Mouse (Mus musculus) bone marrow macrophage, adult 2 months (primary cell): ENCODE results near the gene Hoxb3. TPM values are rescaled to one million over a fixed set of nuclear protein-coding genes. Genes with fewer than 3 reads are reported as not detected.

Source experiments
- H3K27ac ChIP-seq: 2 replicates; pipeline ENCODE4 v1.5.1; 2012; ENCODE audit warnings: low read depth, low read length; ENCODE audit not compliant: insufficient read depth
- H3K4me1 ChIP-seq: 2 replicates; pipeline ENCODE4 v1.6.1; 2012; ENCODE audit warnings: low read length; ENCODE audit not compliant: control insufficient read depth, insufficient read depth
- H3K4me3 ChIP-seq: 2 replicates; pipeline ENCODE4 v1.5.1; 2012; ENCODE audit warnings: mild to moderate bottlenecking, low read length, moderate library complexity; ENCODE audit not compliant: insufficient read depth
- CTCF ChIP-seq: IDR thresholded peaks from 2 replicates; pipeline ENCODE4 v1.5.1; 2012; ENCODE audit warnings: low read depth, mild to moderate bottlenecking, low read length, moderate library complexity
- POLR2A ChIP-seq: IDR thresholded peaks from 2 replicates; pipeline ENCODE4 v1.6.1; 2012; ENCODE audit warnings: mild to moderate bottlenecking, low read depth, low read length, borderline replicate concordance
- polyA plus RNA-seq: library from polyadenylated mRNA; stranded (reverse); fragments of >200 nt; gene quantifications from 2 replicates; pipeline ENCODE4 v1.2.4, GENCODE M21; 2012; ENCODE audit not compliant: missing spikeins, insufficient read depth, insufficient read length

The Hoxb3 gene
- polyA plus RNA-seq, 1 experiment: 1.6 TPM

GRCm38 (mm10) chr11:96281855-96282570 is 41.1 kb upstream of the Hoxb3 start, which contains the start of gene Hoxb8:
Gene Hoxb8, plus strand, starts transcription at chr11:96281905.
- Histone ChIP-seq H3K27ac (no peak within 1 kb of the TSS), H3K4me1 (peaks cover 5% of the 10 kb centered on the region; the same call in 1 of the 2 replicates), H3K4me3 (no peak within 1 kb of the TSS)
- no peak for TF ChIP-seq CTCF
- TF ChIP-seq POLR2A: no peak

- no peak overlapping the region for H3K27ac ChIP-seq
- no peak for TF ChIP-seq POLR2A
- peaks cover 5% of the 10 kb centered on the region; the same call in 1 of the 2 replicates for H3K4me1 ChIP-seq
- no peak overlapping the region for H3K4me3 ChIP-seq
These were observed 40.2 kb upstream of the Hoxb3 start for GRCm38 (mm10) chr11:96282795-96283430.

DNA sequence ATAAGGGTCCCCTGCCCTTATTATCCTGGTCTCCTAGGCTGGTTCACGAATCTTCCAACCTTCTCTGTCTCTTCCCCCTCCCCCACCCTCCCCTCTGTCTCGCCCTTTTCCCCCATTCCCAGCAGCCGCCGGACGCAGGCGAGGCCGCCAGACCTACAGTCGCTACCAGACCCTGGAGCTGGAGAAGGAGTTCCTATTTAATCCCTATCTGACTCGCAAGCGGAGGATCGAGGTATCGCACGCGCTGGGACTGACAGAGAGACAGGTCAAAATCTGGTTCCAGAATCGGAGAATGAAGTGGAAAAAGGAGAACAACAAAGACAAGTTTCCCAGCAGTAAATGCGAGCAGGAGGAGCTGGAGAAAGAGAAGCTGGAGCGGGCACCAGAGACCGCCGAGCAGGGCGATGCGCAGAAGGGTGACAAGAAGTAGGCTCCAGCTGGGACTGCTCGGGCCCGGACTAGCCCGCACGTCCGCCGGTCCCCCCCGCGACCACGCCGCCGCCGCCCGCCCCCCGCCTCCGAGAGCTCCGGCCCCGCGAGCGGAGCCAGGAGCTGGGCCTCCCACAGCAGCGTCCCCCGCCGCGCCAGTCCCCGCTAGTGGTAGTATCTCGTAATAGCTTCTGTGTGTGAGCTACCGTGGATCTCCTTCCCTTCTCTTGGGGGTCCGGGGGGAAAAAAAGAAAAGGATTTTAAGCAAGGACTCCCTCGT is 38.9 kb upstream of the Hoxb3 start:
- H3K4me3 ChIP-seq: peak overlapping the region; percentile 30

DNA sequence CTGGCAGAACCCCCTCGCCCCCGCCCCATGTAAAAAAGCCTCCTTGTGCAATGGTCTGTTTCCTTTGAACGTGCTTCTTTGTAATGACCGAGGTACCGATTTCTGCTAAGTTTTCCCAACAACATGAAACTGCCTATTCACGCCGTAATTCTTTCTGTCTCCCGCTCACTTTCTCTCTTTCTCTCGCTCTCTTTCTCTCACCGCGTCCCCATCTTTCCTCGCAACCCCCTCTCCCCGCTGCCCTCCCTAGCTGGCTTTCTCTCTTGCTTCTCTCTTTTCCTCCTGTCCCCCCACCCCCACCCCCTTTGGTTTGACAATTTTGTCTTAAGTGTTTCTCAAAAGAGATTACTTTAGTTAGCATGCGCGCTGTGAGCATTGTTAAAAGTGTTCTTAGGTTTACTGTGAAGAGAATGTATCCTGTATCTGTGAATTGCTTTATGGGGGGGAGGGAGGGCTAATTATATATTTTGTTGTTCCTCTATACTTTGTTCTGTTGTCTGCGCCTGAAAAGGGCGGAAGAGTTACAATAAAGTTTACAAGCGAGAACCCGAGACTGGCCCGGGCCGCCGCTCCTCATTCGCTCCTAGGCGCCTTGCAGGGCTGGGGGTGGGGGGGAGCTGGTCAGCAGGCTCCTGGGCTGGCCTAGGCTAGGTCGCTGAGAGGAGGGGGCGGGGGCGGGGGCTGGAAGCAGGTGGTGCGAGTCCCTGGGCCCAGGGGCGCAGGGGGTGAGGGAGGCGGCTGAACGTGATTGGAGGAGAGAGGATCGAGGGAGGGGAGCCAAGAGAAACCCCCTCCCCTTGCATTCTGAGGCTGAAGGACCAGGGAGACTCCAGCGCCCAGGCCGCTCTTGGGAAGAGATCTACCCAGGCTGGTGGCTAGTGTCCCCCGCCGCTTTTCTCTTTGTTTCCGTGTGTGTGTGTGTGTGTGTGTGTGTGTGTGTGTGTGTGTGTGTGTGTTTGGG is 38.1 kb upstream of the Hoxb3 start:
- H3K4me3 ChIP-seq: peak overlapping the region; percentile 30
- no peak overlapping the region for H3K27ac ChIP-seq
- H3K4me1 ChIP-seq: peaks cover 5% of the 10 kb centered on the region; the same call in 1 of the 2 replicates
- no peak for TF ChIP-seq POLR2A
- TF ChIP-seq CTCF: no peak

More for the DNA sequence above, 38.9 kb upstream of the Hoxb3 start:
- no peak for TF ChIP-seq CTCF
- no peak for TF ChIP-seq POLR2A
- Histone ChIP-seq H3K27ac (no peak overlapping the region), H3K4me1 (peaks cover 5% of the 10 kb centered on the region; the same call in 1 of the 2 replicates)

DNA sequence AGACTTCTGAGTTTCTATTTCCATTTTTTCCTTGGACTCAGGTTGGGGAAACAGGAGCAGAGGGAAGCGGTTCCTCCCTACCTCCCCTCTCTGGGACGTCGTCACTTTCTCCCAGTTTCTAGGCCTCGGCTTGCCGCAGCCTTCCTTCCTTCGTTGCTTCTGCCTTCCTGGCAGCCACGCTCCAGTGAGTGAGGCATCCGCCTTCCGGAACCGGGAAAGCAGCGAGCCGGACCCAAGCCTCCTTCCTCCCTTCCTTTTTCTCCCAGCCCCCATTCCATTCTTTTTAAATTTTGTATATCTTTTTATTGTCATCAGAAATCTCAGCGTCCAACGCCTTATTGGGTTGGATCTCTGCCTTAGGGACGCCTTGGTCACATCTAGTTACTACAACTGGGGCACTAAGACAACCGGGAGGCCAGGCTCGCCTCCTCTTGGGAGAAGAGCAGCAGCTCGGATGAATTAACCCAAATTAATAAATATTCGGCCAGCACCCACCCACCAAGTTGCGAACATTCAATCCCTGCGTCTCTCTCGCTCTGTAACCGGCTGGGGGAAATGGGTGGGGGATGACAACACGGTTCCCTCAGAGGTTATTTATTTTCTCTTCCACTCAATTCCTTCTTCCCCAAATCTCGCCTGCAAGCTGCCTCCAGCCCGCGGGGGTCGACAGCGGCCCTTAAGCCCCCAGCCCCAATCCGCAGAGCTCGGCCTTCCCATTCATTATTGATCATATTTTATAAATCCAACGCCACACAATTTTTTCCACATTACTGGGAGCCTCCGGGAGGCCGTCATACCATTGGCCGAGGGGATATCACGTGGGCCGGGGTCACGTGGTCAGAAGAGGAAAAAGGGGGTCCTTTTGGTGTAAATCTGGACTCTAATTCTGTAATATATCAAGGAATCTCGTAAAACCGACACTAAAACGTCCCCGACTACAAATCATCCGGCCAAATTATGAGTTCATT is 37.1 kb upstream of the Hoxb3 start, which contains the start of gene Hoxb7:
Hoxb7 (plus strand) TSS at position 853 of the 968 bp plus-strand sequence.
- Histone ChIP-seq H3K27ac (no peak within 1 kb of the TSS), H3K4me3 (peak within 1 kb of the TSS; percentile 52), H3K4me1 (peaks cover 5% of the 10 kb centered on the region; the same call in 1 of the 2 replicates)
- TF ChIP-seq POLR2A (no peak), CTCF (no peak)

DNA sequence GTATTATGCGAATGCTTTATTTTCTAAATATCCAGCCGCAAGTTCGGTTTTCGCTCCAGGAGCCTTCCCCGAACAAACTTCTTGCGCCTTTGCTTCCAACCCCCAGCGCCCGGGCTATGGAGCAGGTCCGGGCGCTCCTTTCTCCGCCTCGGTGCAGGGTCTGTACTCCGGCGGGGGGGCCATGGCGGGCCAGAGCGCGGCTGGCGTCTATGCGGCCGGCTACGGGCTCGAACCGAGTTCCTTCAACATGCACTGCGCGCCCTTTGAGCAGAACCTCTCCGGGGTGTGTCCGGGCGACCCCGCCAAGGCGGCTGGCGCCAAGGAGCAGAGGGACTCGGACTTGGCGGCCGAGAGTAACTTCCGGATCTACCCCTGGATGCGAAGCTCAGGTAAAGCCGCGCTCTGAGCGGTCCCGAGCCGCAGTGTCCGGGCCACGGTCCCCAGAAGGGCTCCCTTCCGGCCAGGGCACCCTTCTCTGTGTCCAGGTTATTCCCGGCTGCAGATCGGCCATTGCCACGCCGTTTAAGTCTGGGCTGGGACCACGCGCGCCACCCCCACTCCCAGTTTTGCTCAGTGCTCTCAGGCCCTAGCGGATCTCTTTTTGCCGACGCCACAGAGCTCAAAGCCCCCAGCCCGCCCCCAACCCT is 36.3 kb upstream of the Hoxb3 start:
- Histone ChIP-seq H3K4me1 (peaks cover 5% of the 10 kb centered on the region; the same call in 1 of the 2 replicates), H3K27ac (no peak overlapping the region), H3K4me3 (peak overlapping the region; percentile 52)
- TF ChIP-seq POLR2A: no peak
- TF ChIP-seq CTCF: no peak

- TF ChIP-seq POLR2A (no peak), CTCF (no peak)
- Histone ChIP-seq H3K4me3 (no peak overlapping the region), H3K4me1 (peaks cover 5% of the 10 kb centered on the region; the same call in 1 of the 2 replicates), H3K27ac (no peak overlapping the region)
These were observed 35.7 kb upstream of the Hoxb3 start for GRCm38 (mm10) chr11:96287411-96287810.
